Mouse (Mus musculus) midbrain, embryonic 14.5 days (tissue): Measurements from ENCODE around the gene Unc50. TPM values are rescaled to one million over a fixed set of nuclear protein-coding genes. Genes with fewer than 3 reads are reported as not detected.

ENCODE experiments used
- ATAC-seq: fragments of 200-750 bp; cut with Nextera tagmentation; 2 replicates; pipeline ENCODE4 v1.8.0; 2017; ENCODE audit warnings: moderate number of reproducible peaks, moderate library complexity; ENCODE audit not compliant: low FRiP score, low TSS enrichment
- DNase-seq: peaks from one replicate; pipeline ENCODE4 v3.0.0-alpha.2; 2015
- H3K27ac ChIP-seq: fragments of 300-500 bp; sonication (generic); replicated peaks from 2 replicates; pipeline ENCODE4 v1.5.1; 2014; ENCODE audit warnings: mild to moderate bottlenecking, low read depth, low read length, moderate library complexity
- H3K27me3 ChIP-seq: fragments of 300-500 bp; sonication (generic); 2 replicates; pipeline ENCODE4 v1.6.1; 2014; ENCODE audit warnings: low read length, control low read depth, mixed read lengths; ENCODE audit not compliant: control insufficient read depth, insufficient read depth
- H3K36me3 ChIP-seq: fragments of 300-500 bp; sonication (generic); 2 replicates; pipeline ENCODE4 v1.6.1; 2014; ENCODE audit warnings: low read length, control low read depth; ENCODE audit not compliant: control insufficient read depth, insufficient read depth
- H3K4me1 ChIP-seq: fragments of 300-500 bp; sonication (generic); 2 replicates; pipeline ENCODE4 v1.6.1; 2014; ENCODE audit warnings: mild to moderate bottlenecking, antibody characterized with exemption, low read length, control low read depth; ENCODE audit not compliant: control insufficient read depth, insufficient read depth
- H3K4me2 ChIP-seq: fragments of 300-500 bp; sonication (generic); 2 replicates; pipeline ENCODE4 v1.6.1; 2014; ENCODE audit warnings: mild to moderate bottlenecking, low read length, moderate library complexity
- H3K4me3 ChIP-seq: fragments of 300-500 bp; sonication (generic); replicated peaks from 2 replicates; pipeline ENCODE4 v1.5.1; 2014; ENCODE audit warnings: low read depth, low read length
- H3K9ac ChIP-seq: fragments of 300-500 bp; sonication (generic); replicated peaks from 2 replicates; pipeline ENCODE4 v1.6.1; 2014; ENCODE audit warnings: mild to moderate bottlenecking, low read length, moderate library complexity
- H3K9me3 ChIP-seq: fragments of 300-500 bp; sonication (generic); 2 replicates; pipeline ENCODE4 v1.6.1; 2016; ENCODE audit warnings: low read length, control low read depth, mixed read lengths; ENCODE audit not compliant: control insufficient read depth
- WGBS: fragments of 180-500 bp; shearing (Covaris S2); extraction: QIAGEN DNeasy Blood & Tissue Kit; methylation state at CpG from one replicate; pipeline ENCODE4 v1.1.7; 2014; 5-methylcytosine and 5-hydroxymethylcytosine counted together
- polyA plus RNA-seq: library from polyadenylated mRNA; unstranded; fragments of >200 nt; fragmentation: Nextera tagmentation; extraction: Ambion mirVana; gene quantifications from 2 replicates; pipeline ENCODE4 v1.2.1, GENCODE M21; 2014

The Unc50 gene
- polyA plus RNA-seq, 1 experiment from 2014 or later, result 137 TPM

- Histone ChIP-seq H3K36me3 (peaks cover 11% of the 10 kb centered on the region; the same call in 1 of the 2 replicates), H3K27ac (no peak overlapping the region), H3K27me3 (no peaks in the 10 kb centered on the region), H3K9me3 (no peaks in the 10 kb centered on the region), H3K9ac (no peak overlapping the region), H3K4me3 (no peak overlapping the region), H3K4me2 (no peak overlapping the region), H3K4me1 (no peaks in the 10 kb centered on the region)
- ATAC-seq (no peak), DNase-seq (no peak)
- WGBS, result 86% methylated on average over 3 of the region's 3 CpGs
Measured at GRCm38 (mm10) chr1:37486994-37487393, 57.1 kb downstream of the Unc50 start.

GRCm38 (mm10) chr1:37488531-37488930 is 58.6 kb downstream of the Unc50 start:
- Histone ChIP-seq H3K27me3 (no peaks in the 10 kb centered on the region), H3K4me1 (no peaks in the 10 kb centered on the region), H3K27ac (no peak overlapping the region), H3K4me2 (no peak overlapping the region), H3K9ac (no peak overlapping the region), H3K9me3 (no peaks in the 10 kb centered on the region), H3K4me3 (no peak overlapping the region), H3K36me3 (peaks cover 11% of the 10 kb centered on the region; the same call in 1 of the 2 replicates)
- ATAC-seq (no peak), DNase-seq (no peak)
- 86% methylated on average over 12 of the region's 12 CpGs for WGBS

Other genes starting within 250 kb of the Unc50 start
- 0.22 and 0.32 TPM in 2 replicates for gene Cnga3, start 215.7 kb upstream of the Unc50 start, polyA plus RNA-seq
- gene Inpp4a, start 130.3 kb upstream of the Unc50 start, polyA plus RNA-seq, result 68.1 and 83.4 TPM in 2 replicates
- 59.4 and 73.9 TPM in 2 replicates for gene Coa5, start within 50 bp of the Unc50 start, polyA plus RNA-seq
- gene Mgat4a, start 110.9 kb downstream of the Unc50 start, polyA plus RNA-seq, result 11.6 and 12.9 TPM in 2 replicates